Mouse (Mus musculus) bone marrow, adult 2 months (tissue): ENCODE results near the gene Agap3.

Experiments used
- CTCF ChIP-seq: fragments of 200-500 bp; IDR thresholded peaks from 2 replicates; pipeline ENCODE4 v1.5.1; 2011; ENCODE audit warnings: low read length, control low read depth; ENCODE audit not compliant: control insufficient read depth, insufficient read depth
- POLR2A ChIP-seq: fragments of 200-500 bp; IDR thresholded peaks from 2 replicates; pipeline ENCODE4 v1.6.1; 2011; ENCODE audit warnings: low read depth, mild to moderate bottlenecking, control low read depth, low read length, borderline replicate concordance; ENCODE audit not compliant: control insufficient read depth

DNA sequence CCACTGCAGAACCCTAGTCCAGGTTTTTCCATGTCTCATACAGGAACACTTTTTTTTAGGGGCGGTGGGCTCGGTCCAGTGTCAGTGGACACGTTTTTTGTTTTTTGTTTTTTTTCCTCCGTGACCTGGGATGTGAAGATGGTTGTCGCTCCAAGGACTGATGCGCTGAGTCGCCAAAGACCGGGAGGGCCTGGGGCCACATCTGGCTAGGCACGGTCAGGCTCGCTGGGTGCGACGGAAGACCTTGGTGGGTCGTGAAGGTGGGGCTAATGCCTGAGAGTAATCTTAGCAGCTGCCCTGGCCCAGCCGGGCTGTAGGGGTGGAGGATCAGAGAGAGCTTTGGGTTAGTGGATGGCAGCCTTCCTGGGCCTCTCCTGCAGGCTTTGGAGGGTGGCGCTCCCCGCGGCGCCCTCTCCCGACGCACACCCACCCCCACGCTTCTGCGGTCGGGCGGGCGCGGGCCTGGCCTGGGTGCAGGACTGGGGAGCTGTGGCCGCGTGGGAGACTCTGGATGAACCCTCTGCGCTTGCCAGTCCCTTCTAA lies 785 bp downstream of the Agap3 start:
- TF ChIP-seq CTCF (no peak), POLR2A (no peak)
